Mouse (Mus musculus) lung, adult 2 months (tissue): ENCODE data around the gene 4930539E08Rik.

Experiments
- CTCF ChIP-seq: fragments of 200-500 bp; IDR thresholded peaks from 2 replicates; pipeline ENCODE4 v1.5.1; 2011; ENCODE audit warnings: mild to moderate bottlenecking, low read length, control low read depth; ENCODE audit not compliant: insufficient read depth
- POLR2A ChIP-seq: fragments of 200-500 bp; IDR thresholded peaks from 2 replicates; pipeline ENCODE4 v1.6.1; 2011; ENCODE audit warnings: low read depth, mild to moderate bottlenecking, control low read depth, low read length, borderline replicate concordance; ENCODE audit errors: extremely low read depth

GRCm38 (mm10) chr17:28921086-28921485 lies 6.0 kb upstream of the 4930539E08Rik start:
- TF ChIP-seq POLR2A (no peak), CTCF (no peak)
